Mouse (Mus musculus) forebrain, embryonic 16.5 days (tissue): ENCODE measurements around the gene Wwox. TPM values are rescaled to one million over a fixed set of nuclear protein-coding genes. Genes with fewer than 3 reads are reported as not detected.

Experiments
- ATAC-seq: fragments of 200-750 bp; cut with Nextera tagmentation; 2 replicates; pipeline ENCODE4 v1.8.0; 2017; ENCODE audit warnings: mild to moderate bottlenecking, moderate library complexity
- H3K27ac ChIP-seq: fragments of 300-500 bp; sonication (generic); 2 replicates; pipeline ENCODE4 v1.5.1; 2014; ENCODE audit warnings: low read length, control low read depth
- H3K27me3 ChIP-seq: fragments of 300-500 bp; sonication (generic); replicated peaks from 2 replicates; pipeline ENCODE4 v1.6.1; 2014; ENCODE audit warnings: low read length; ENCODE audit not compliant: control insufficient read depth, insufficient read depth
- H3K36me3 ChIP-seq: fragments of 300-500 bp; sonication (generic); 2 replicates; pipeline ENCODE4 v1.6.1; 2014; ENCODE audit not compliant: control insufficient read depth, insufficient read depth
- H3K4me1 ChIP-seq: fragments of 300-500 bp; sonication (generic); replicated peaks from 2 replicates; pipeline ENCODE4 v1.6.1; 2014; ENCODE audit warnings: low read length; ENCODE audit not compliant: control insufficient read depth, insufficient read depth
- H3K4me2 ChIP-seq: fragments of 300-500 bp; sonication (generic); 2 replicates; pipeline ENCODE4 v1.6.1; 2014; ENCODE audit warnings: mild to moderate bottlenecking, low read length, control low read depth
- H3K4me3 ChIP-seq: fragments of 300-500 bp; sonication (generic); replicated peaks from 2 replicates; pipeline ENCODE4 v1.5.1; 2014; ENCODE audit warnings: mild to moderate bottlenecking, low read length, control low read depth
- H3K9ac ChIP-seq: fragments of 300-500 bp; sonication (generic); replicated peaks from 2 replicates; pipeline ENCODE4 v1.6.1; 2014; ENCODE audit warnings: low read depth, low read length, control low read depth
- H3K9me3 ChIP-seq: fragments of 300-500 bp; sonication (generic); 2 replicates; pipeline ENCODE4 v1.6.1; 2016; ENCODE audit warnings: low read length; ENCODE audit not compliant: control insufficient read depth
- WGBS: fragments of 180-500 bp; shearing (Covaris S2); extraction: QIAGEN DNeasy Blood & Tissue Kit; methylation state at CpG from one replicate; pipeline ENCODE4 v1.1.7; 2014; 5-methylcytosine and 5-hydroxymethylcytosine counted together
- polyA plus RNA-seq: library from polyadenylated mRNA; unstranded; fragments of >200 nt; fragmentation: Nextera tagmentation; extraction: Ambion mirVana; gene quantifications from 2 replicates; pipeline ENCODE4 v1.2.1, GENCODE M21; 2015

Wwox gene
- polyA plus RNA-seq, 1 experiment from 2014 or later, result 11.4 TPM

DNA sequence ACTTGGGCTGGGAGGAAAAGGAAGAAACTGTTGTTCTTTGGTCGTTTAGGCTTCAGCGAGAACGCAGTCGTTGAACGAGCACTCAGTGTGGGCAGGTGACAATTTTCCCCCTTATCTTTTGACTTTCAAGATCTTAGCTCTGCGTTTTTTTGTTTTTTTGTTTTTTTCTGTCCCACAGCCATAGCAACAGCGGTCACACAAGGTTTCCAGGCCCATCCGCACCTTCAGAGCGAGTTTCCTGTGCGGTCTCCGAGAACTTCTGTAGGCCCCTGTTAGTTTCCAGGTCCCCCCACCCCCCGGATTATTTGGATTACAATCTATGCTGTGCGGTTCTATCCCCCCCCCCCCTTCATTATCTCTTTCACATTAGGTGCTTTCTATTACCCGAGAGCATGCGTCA, 625.2 kb downstream of the Wwox start:
- 90% methylated on average over 15 of the region's 15 CpGs for WGBS
- no peaks in the 10 kb centered on the region for H3K4me1 ChIP-seq
- no peaks in the 10 kb centered on the region for H3K27me3 ChIP-seq
- no peak overlapping the region for H3K4me3 ChIP-seq
- no peak overlapping the region for H3K4me2 ChIP-seq
- no peak overlapping the region for H3K9ac ChIP-seq
- no peaks in the 10 kb centered on the region for H3K36me3 ChIP-seq
- H3K9me3 ChIP-seq, result no peaks in the 10 kb centered on the region
- H3K27ac ChIP-seq, result no peak overlapping the region
- ATAC-seq, result no peak

GRCm38 (mm10) chr8:115065386-115065785, 625.9 kb downstream of the Wwox start:
- 66% methylated on average over 7 of the region's 7 CpGs for WGBS

DNA sequence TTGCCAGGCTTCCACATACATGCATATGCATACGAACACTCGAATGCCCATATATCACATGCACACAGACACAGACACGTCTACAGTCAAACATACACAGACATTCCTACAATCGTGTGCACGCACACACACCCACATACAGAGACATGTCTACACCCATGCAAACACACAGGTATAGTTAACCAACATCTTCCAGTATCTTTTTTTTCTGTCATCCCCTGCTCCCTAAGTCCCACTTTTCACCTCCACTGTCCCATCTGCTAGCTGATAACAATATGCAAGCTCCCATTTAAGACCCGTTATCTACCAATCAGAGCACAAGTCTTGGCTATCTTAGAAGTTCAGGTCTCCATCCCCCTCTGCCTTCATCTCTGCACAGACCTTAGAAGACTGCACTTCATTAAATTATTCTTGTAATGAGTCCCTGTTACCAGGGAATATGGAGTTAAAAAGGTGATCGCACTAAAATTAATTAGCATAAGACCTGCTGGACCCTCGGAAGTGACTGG, 627.1 kb downstream of the Wwox start:
- H3K36me3 ChIP-seq, result no peaks in the 10 kb centered on the region
- ATAC-seq, result no peak
- H3K4me3 ChIP-seq, result no peak overlapping the region
- no peak overlapping the region for H3K9ac ChIP-seq
- no peaks in the 10 kb centered on the region for H3K9me3 ChIP-seq
- no peak overlapping the region for H3K27ac ChIP-seq
- H3K4me1 ChIP-seq, result no peaks in the 10 kb centered on the region
- no peaks in the 10 kb centered on the region for H3K27me3 ChIP-seq
- H3K4me2 ChIP-seq, result no peak overlapping the region
- 88% methylated on average over 8 of the region's 8 CpGs for WGBS

More at GRCm38 (mm10) chr8:115065386-115065785, 625.9 kb downstream of the Wwox start:
- Histone ChIP-seq H3K4me2 (no peak overlapping the region), H3K27ac (no peak overlapping the region), H3K9ac (no peak overlapping the region), H3K36me3 (no peaks in the 10 kb centered on the region), H3K4me1 (no peaks in the 10 kb centered on the region), H3K4me3 (no peak overlapping the region), H3K27me3 (no peaks in the 10 kb centered on the region), H3K9me3 (no peaks in the 10 kb centered on the region)
- no peak for ATAC-seq

DNA sequence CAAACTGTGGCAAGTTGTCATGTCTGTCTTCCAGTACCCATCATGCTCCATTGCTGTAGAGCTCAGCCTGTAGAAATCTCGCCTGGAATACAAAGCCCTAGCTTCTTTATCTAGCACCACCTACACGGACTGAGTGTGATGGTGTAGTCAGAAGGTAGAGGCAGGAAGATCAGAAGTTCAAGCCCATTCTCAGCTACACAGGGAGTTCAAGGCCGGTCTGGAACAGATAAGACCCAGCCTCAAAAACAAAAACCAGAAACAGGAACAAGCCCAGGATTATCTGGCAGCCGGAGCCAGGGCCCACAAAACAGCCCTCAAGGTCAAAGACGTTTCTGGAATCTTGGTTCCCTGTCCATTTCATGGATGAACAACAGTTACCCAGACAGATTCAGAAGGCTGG, 629.3 kb downstream of the Wwox start:
- H3K36me3 ChIP-seq, result no peaks in the 10 kb centered on the region
- no peaks in the 10 kb centered on the region for H3K27me3 ChIP-seq
- WGBS, result 87% methylated on average over 5 of the region's 5 CpGs
- no peak overlapping the region for H3K4me3 ChIP-seq
- no peaks in the 10 kb centered on the region for H3K4me1 ChIP-seq
- H3K9me3 ChIP-seq, result no peaks in the 10 kb centered on the region
- no peak overlapping the region for H3K27ac ChIP-seq
- H3K4me2 ChIP-seq, result no peak overlapping the region
- no peak overlapping the region for H3K9ac ChIP-seq
- no peak for ATAC-seq

- no peaks in the 10 kb centered on the region for H3K9me3 ChIP-seq
- H3K27ac ChIP-seq, result no peak overlapping the region
- no peaks in the 10 kb centered on the region for H3K4me1 ChIP-seq
- no peak for ATAC-seq
- no peak overlapping the region for H3K4me2 ChIP-seq
- H3K9ac ChIP-seq, result no peak overlapping the region
- H3K4me3 ChIP-seq, result no peak overlapping the region
- WGBS, result 48% methylated on average over 3 of the region's 3 CpGs
- no peaks in the 10 kb centered on the region for H3K36me3 ChIP-seq
- no peaks in the 10 kb centered on the region for H3K27me3 ChIP-seq
These were observed 630.8 kb downstream of the Wwox start for GRCm38 (mm10) chr8:115070225-115070624.

- Histone ChIP-seq H3K4me1 (no peaks in the 10 kb centered on the region), H3K27ac (no peak overlapping the region), H3K4me2 (no peak overlapping the region), H3K9ac (no peak overlapping the region), H3K9me3 (no peaks in the 10 kb centered on the region), H3K4me3 (no peak overlapping the region), H3K27me3 (no peaks in the 10 kb centered on the region), H3K36me3 (no peaks in the 10 kb centered on the region)
- ATAC-seq, result no peak
- 94% methylated on average over 12 of the region's 12 CpGs for WGBS
These were observed 631.8 kb downstream of the Wwox start for GRCm38 (mm10) chr8:115071231-115071630.

- Histone ChIP-seq H3K9ac (no peak overlapping the region), H3K36me3 (no peaks in the 10 kb centered on the region), H3K4me1 (peaks cover 7% of the 10 kb centered on the region; the same call in 1 of the 2 replicates), H3K27me3 (no peaks in the 10 kb centered on the region), H3K4me2 (no peak overlapping the region), H3K4me3 (no peak overlapping the region), H3K27ac (no peak overlapping the region), H3K9me3 (0 out of 2 replicates have a peak, but pooled peaks cover 2% of the 10 kb centered on the region)
- WGBS, result 11% methylated on average over 7 of the region's 7 CpGs
- ATAC-seq, result no peak
These were observed 638.8 kb downstream of the Wwox start for GRCm38 (mm10) chr8:115078296-115078695.

- H3K9ac ChIP-seq, result no peak overlapping the region
- no peak overlapping the region for H3K27ac ChIP-seq
- 0 out of 2 replicates have a peak, but pooled peaks cover 2% of the 10 kb centered on the region for H3K9me3 ChIP-seq
- peaks cover 7% of the 10 kb centered on the region; the same call in 1 of the 2 replicates for H3K4me1 ChIP-seq
- H3K4me3 ChIP-seq, result no peak overlapping the region
- H3K27me3 ChIP-seq, result no peaks in the 10 kb centered on the region
- 57% methylated on average over 7 of the region's 7 CpGs for WGBS
- H3K36me3 ChIP-seq, result no peaks in the 10 kb centered on the region
- H3K4me2 ChIP-seq, result no peak overlapping the region
- no peak for ATAC-seq
These were observed 642.1 kb downstream of the Wwox start for GRCm38 (mm10) chr8:115081302-115082207.

DNA sequence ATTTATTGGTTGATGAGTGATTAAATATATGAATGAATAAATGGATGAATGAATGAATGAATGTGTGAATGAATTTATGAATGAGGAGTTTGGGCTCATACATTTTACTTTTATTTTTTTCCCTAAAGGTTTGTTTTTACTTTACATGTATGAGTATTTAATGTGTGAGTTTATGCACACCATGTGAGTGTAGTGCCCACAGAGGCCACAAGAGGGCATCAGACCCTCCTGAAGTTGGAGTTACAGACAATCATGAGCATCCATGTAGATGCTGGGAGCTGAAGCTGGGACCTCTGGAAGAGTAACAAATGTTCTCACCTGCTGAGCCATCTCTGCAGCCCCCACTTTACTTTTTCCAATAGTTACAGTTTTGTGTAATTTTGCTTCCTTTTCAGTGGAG, 648.7 kb downstream of the Wwox start:
- H3K36me3 ChIP-seq, result no peaks in the 10 kb centered on the region
- no peak for ATAC-seq
- peaks cover 3% of the 10 kb centered on the region; the same call in 1 of the 2 replicates for H3K27me3 ChIP-seq
- peaks cover 2% of the 10 kb centered on the region; the same call in 1 of the 2 replicates for H3K9me3 ChIP-seq
- H3K9ac ChIP-seq, result no peak overlapping the region
- no peak overlapping the region for H3K4me2 ChIP-seq
- no peak overlapping the region for H3K27ac ChIP-seq
- no peak overlapping the region for H3K4me3 ChIP-seq
- H3K4me1 ChIP-seq, result no peaks in the 10 kb centered on the region
